Mouse (Mus musculus) layer of hippocampus, adult 18-20 months (tissue): ENCODE measurements at regions not wholly inside any gene's neighbourhood (a gene's known extent, or its start where the extent isn't known, plus 50 kb on each side); places are given as distances from the start of the nearest gene placed in this dataset.
A peak's percentile ranks its signal among the peaks of the same experiment; 100 is the strongest.

ENCODE experiments used
- DNase-seq, 2 experiments: peaks; one replicate each; pipeline ENCODE4 v3.0.0; 2022; ENCODE audit warnings: low spot score in 2 of 2

DNA sequence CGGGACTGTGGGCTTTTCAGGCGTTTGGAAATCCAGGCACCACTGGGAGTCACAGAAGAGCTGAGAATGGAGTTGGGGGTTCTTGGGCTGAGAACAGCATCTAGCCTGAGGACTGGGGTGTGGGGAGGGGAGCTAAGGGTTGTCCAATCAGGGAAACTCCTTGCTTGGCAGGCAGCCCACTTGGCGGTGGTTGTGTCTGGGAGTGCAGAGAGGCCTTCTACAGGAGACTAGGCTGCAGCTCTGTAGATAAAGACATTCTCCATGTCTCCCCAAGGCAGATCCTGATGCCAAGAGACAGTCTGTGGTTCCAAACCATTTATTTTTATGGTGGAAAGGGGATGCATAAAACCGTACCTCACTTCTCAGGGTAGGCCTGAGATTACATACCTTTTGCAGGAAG, 774.6 kb downstream of the Brinp1 start:
- DNase-seq = no peak

GRCm38 (mm10) chr4:68156499-68156898, 797.7 kb downstream of the Brinp1 start:
- DNase-seq = no peak

GRCm38 (mm10) chr4:68148483-68149069, 805.6 kb downstream of the Brinp1 start:
- DNase-seq = no peak

DNA sequence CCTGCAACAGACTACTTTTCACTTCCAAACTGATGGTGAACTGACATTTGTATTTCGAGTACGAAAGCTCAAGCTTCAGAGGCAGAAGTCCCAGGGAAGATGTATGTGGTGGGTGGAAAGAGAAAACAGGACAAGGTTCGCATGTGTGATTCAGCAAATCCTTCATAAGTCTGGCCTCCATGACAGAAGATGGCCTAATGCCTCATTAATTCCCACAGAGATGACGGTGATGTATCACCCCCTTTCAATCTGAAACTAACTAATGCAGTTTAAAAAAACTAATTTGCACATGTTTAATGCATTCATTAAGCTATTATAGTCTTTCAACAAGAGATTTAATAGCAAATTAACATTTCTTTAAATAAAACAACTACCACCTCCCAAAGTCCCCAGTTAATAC, 826.1 kb downstream of the Brinp1 start:
- DNase-seq = no peak

GRCm38 (mm10) chr4:68114502-68114901, 839.7 kb downstream of the Brinp1 start:
- DNase-seq = no peak

GRCm38 (mm10) chr4:68085255-68085654, 868.9 kb downstream of the Brinp1 start:
- DNase-seq = no peak

DNA sequence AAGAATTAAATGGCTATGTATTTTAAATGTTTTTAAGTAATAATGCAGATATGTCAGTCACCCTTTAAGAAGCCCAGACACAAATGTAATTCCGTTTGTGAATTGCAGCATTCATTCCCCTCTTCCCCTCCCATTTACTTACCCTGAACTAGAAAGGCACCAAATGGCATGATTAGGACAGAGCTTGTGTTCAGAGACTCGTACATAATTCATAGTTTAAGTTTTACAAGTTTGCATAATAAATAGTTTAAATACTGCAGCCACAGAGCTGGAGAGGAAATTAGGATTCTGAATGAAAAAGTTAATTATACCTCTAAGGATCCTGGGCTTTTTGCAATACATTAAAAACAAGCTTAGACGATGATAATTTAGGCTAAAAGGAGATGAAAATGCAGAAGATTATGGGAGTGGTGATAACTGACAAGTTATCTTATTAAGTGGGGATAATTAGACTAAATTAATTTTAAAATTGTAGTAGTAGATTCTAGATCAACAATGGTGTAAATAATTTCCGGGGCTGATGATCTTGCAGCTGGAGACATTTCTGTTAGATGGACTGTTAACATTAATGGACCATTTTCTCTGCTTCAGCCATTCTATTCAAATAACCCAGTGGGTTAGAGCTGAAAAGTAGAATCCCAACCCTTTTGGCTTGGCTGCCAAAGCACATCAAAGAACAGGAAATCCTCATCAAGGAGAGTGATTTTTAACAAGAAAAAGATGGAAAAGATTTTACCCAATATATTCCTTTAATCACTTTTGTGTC, 897.2 kb downstream of the Brinp1 start:
- DNase-seq = no peak

DNA sequence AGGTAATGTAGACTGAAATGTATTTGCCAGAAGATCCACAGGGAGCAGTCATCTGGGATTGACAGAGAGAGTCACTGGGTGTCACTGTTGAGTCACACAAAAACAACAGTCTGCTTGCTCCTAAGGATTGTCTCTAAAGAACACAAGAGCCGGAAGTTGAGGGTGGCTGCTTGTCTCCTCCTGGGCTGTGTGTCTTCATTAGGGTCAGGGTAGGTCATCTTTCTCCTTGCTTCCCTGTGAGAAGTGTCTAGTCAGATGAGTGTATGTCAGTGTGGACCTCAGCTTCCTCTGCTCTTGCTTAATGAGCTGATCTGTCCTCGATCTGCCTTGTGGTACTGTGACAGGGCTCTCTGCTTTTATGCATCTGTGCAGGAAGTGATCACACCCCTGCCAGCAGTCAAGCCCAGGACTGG, 931.3 kb downstream of the Brinp1 start:
- peak; percentile 65 to 88 for DNase-seq

DNA sequence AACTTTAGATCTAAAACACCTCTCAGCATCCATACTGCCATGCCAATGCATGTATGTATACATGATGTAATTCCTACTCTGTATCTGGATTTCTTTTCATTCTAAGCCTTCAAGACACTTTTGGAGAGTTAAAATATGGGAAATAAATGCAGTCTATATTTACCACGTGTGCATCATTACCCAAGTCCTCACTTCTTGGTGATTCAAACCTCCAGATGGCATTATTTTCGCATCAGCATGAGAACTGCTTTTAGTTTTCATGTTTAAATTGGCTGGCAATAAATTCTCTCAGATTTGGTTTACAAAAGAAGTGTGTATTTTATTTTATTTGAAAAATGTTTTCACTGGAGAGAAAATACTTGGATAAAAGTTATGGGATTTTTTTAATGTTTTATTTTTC, 942.8 kb downstream of the Brinp1 start:
- peak in 1 of 2 experiments; percentile 21 for DNase-seq

- DNase-seq = no peak
Measured at GRCm38 (mm10) chr4:67994796-67995283, 959.4 kb downstream of the Brinp1 start.

- DNase-seq = no peak
Measured at GRCm38 (mm10) chr4:67963456-67963855, 990.7 kb downstream of the Brinp1 start.

DNA sequence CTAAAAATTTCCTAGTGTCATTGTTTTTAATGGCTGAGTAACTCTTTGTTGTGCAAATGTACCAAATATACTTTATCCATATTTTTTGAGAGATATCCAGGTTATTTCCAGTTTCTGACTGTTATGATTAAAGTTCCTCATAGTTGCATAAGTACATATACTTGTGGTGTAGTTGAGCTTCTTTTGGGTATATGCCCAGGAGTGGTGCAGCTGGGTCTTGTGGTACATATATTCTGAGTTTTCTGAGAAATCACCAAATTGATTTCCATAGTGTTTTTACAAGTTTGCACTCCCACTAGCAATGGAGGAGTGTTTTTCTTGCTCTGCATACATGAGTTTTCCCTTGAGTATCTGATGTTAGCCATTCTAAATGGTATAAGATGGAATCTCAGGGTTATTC, 1006.2 kb downstream of the Brinp1 start:
- no peak for DNase-seq

DNA sequence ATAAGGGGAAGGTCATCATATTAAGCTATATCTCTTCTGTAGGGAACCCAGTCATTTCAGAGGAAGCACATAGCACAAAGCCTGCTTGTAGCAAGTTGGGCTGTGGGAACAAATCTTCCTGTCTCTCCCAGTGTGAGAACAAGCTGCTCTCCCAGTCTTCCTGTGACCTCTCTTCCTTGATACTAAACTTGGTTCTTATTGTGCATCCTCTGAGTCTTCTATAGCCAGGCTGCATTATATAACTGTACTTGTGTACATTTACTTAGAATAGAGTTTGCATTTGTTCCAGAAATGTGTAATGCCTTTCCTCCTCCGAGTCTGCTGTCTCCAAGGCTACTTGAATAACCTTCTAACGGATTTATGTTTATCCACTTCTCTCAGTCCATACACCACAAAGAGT, 1021.7 kb downstream of the Brinp1 start:
- peak in 1 of 2 experiments; percentile 1 for DNase-seq

DNA sequence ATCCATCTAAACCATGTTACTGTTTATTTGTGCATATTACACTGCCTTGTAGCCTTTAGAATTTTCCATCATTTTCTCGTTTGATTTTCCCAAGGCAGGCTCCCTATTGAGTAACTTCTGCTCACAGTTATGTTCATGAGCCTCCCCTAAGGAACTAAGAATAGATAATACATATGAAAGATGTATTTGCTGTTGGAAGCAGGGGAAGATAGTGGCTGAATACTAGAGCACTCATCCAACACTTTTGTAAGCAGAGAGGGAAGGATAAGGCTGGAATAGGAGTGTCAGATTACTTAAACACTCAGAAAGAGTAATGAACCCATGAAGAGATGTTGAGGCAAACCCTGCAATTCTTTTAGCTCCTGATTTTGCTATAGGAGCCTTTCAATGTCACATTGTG, 1055.1 kb downstream of the Brinp1 start:
- DNase-seq = no peak

GRCm38 (mm10) chr4:67891946-67892575, 1062.1 kb downstream of the Brinp1 start:
- DNase-seq = no peak

GRCm38 (mm10) chr4:67887954-67888353, 1060.6 kb downstream of the Tlr4 start:
- no peak for DNase-seq

GRCm38 (mm10) chr4:67885204-67885603, 1057.8 kb downstream of the Tlr4 start:
- DNase-seq = no peak

GRCm38 (mm10) chr4:67862218-67862617, 1034.8 kb downstream of the Tlr4 start:
- DNase-seq = no peak

GRCm38 (mm10) chr4:67861801-67862200, 1034.4 kb downstream of the Tlr4 start:
- DNase-seq = no peak

DNA sequence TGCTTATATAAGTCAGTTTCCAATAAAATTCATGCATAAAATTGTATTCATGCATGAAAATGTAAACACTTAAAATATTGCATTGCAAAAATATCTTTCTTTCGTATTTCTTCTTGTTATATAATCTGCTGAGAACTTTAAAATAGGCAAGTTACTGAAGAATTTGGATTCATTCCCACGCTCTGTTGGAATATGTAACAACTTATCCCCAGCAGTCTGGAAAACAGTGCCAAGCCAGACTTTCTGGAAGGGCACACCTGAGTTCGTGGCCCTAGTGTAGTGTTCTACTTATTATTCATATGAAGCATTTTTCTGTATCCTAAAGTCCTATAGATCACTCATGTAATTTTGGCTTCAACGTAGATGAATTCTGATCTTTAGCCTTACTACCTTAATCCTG, 1025.6 kb downstream of the Tlr4 start:
- DNase-seq = no peak

DNA sequence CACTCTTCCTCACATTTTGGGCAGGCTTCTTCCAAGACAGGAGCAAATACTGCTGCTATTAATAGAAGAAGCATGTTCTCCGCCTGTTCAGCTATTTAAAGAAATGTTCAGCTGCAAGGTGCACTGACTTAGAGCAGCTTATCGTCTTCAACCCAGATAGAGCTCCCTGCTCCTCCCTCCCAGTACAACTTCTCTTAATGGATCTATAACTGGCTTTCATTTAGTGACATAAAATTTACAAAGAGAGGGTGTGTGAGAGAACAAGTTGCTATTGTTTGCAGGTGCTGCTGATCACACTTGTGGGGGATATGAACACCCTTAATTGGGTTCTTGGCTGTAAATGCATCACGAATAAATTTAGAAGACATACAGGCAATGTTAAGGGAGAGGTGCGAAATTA, 1006.0 kb downstream of the Tlr4 start:
- no peak for DNase-seq

GRCm38 (mm10) chr4:67825484-67825883, 998.1 kb downstream of the Tlr4 start:
- no peak for DNase-seq
